Mouse (Mus musculus): ENCODE measurements at regions not wholly inside any gene's neighbourhood (a gene's known extent, or its start where the extent isn't known, plus 50 kb on each side); places are given as distances from the start of the nearest gene placed in this dataset.

DNA sequence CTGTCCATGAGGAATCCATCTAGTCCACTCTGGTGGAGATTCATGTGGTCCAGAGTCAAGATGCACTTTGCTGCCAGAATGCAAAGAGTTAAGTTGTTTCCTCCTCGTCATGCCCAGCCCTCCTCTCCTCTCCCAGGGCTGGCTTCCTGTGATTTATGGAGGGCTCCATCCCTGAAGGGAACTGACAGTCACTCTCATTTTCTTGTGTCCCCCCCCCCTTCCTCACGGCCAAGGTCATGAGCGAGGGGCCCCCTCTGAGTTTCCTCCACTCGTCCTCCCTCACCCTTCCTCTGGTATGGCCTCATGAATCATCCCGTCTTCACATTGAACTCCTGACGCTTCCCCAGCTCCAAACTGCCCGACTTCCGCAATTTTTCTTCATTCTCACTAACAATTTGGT, 461.9 kb downstream of the Tshz3 start:
- TF ChIP-seq CTCF (IDR thresholded peaks at IDR 0.05; ENCODE audit: control insufficient read depth, insufficient read depth, insufficient read length) = no peak
- no peak for TF ChIP-seq MYOD1 (IDR thresholded peaks at IDR 0.05; ENCODE audit: control insufficient read depth, insufficient read length, low read depth)
- no peak for TF ChIP-seq USF1 (IDR thresholded peaks at IDR 0.05; ENCODE audit: low read depth)
- no peak for TF ChIP-seq MAX (IDR thresholded peaks at IDR 0.05)
